Mouse (Mus musculus): Measurements from ENCODE around the gene Mfap5. TPM values are rescaled to one million over a fixed set of nuclear protein-coding genes. Genes with fewer than 3 reads are reported as not detected.

The Mfap5 gene
- total RNA-seq, 1 experiment = 8.7 TPM

DNA sequence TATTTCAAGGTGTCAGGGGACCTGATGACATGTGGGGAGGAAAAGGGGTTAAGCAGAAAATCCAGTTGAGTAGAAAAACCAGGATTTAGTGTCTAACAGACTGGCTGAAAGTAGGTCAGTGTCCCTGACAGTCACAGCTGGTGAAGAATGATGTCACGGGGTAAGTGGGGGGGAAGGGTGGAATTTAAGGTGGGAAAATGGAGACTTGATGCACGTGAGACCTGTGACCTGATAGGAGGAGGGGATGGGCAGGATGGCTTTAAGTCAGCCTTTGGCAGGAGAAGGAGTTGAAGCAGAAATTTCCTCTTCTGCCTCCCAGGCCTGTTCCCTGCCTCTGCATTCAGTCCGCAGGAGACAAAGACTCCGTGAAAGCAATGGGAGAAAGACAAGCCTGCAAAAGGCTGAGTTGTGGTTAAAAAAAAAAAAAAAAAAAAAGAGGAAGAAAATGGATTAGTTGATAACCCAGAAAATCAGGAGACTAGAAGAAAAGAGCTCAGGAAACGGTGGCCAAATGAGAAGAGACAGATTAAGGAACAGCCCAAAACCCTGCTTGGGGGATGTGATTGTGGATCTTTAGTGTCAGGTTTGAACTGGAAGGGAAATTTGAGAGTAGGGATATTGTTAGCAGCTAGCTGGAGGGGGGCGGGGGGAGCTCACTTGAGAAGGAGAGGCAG lies 11.7 kb upstream of the Mfap5 start:
- Histone ChIP-seq H3K36me3 (ENCODE audit: control insufficient read depth, insufficient read depth, low read length, poor library complexity, severe bottlenecking) (no peaks in the 10 kb centered on the region), H3K4me1 (ENCODE audit: control insufficient read depth in 2 of 2, insufficient read depth in 2 of 2, low read length in 2 of 2, poor library complexity in 1 of 2) (peaks cover 12 to 19% of the 10 kb centered on the region in 2 experiments), H3K9me3 (ENCODE audit: control insufficient read depth, insufficient read depth, low read depth, low read length) (no peaks in the 10 kb centered on the region), H3K27ac (ENCODE audit: insufficient read depth, low read depth, low read length, poor library complexity, severe bottlenecking) (no peak overlapping the region), H3K4me3 (ENCODE audit: insufficient read depth in 1 of 2, low read depth in 1 of 2, low read length in 2 of 2, poor library complexity in 1 of 2, severe bottlenecking in 1 of 2) (no peak overlapping the region), H3K9ac (ENCODE audit: insufficient read depth, low read depth, low read length, poor library complexity, severe bottlenecking) (no peak overlapping the region)
- DNase-seq (ENCODE audit: low read depth, low spot score) = no peak
- in situ Hi-C loops (cut with MboI; ENCODE audit: low sequenced_read_pairs in 2 of 2, unreplicated experiment in 2 of 2) = loop anchor here in 1 of 2 experiments (25.0 kb wide), 1 partner anchor 93 kb away; no protein-coding TSS in a partner anchor
- TF ChIP-seq ZNF384 (IDR thresholded peaks at IDR 0.05; ENCODE audit: low read depth, low read length) (no peak), MAFK (IDR thresholded peaks at IDR 0.05; ENCODE audit: insufficient read depth, low read depth, low read length) (no peak), HCFC1 (IDR thresholded peaks at IDR 0.05; ENCODE audit: borderline replicate concordance, insufficient read depth, low read length) (no peak), CHD2 (IDR thresholded peaks at IDR 0.05; ENCODE audit: low read depth, low read length) (no peak), ZC3H11A (IDR thresholded peaks at IDR 0.05; ENCODE audit: borderline replicate concordance, low read depth, low read length) (no peak)

- H3K9ac ChIP-seq (ENCODE audit: insufficient read depth, low read depth, low read length, poor library complexity, severe bottlenecking) = no peak overlapping the region; the same call in 1 of the 2 replicates
- H3K27ac ChIP-seq (ENCODE audit: insufficient read depth, low read depth, low read length, poor library complexity, severe bottlenecking) = no peak overlapping the region
- in situ Hi-C loops (cut with MboI; ENCODE audit: low sequenced_read_pairs in 2 of 2, unreplicated experiment in 2 of 2) = loop anchor here in 1 of 2 experiments (25.0 kb wide), 1 partner anchor 92 kb away; no protein-coding TSS in a partner anchor
- peaks cover 12 to 19% of the 10 kb centered on the region in 2 experiments for H3K4me1 ChIP-seq (ENCODE audit: control insufficient read depth in 2 of 2, insufficient read depth in 2 of 2, low read length in 2 of 2, poor library complexity in 1 of 2)
- TF ChIP-seq MAFK (IDR thresholded peaks at IDR 0.05; ENCODE audit: insufficient read depth, low read depth, low read length) = no peak
- no peak for TF ChIP-seq ZNF384 (IDR thresholded peaks at IDR 0.05; ENCODE audit: low read depth, low read length)
- no peak for TF ChIP-seq CHD2 (IDR thresholded peaks at IDR 0.05; ENCODE audit: low read depth, low read length)
- TF ChIP-seq HCFC1 (IDR thresholded peaks at IDR 0.05; ENCODE audit: borderline replicate concordance, insufficient read depth, low read length) = no peak
- no peak for TF ChIP-seq ZC3H11A (IDR thresholded peaks at IDR 0.05; ENCODE audit: borderline replicate concordance, low read depth, low read length)
- peak overlapping the region in 1 of 2 experiments; percentile 15; a peak in 1 of 4 replicates for H3K4me3 ChIP-seq (ENCODE audit: insufficient read depth in 1 of 2, low read depth in 1 of 2, low read length in 2 of 2, poor library complexity in 1 of 2, severe bottlenecking in 1 of 2)
- DNase-seq (ENCODE audit: low read depth, low spot score) = no peak
- H3K9me3 ChIP-seq (ENCODE audit: control insufficient read depth, insufficient read depth, low read depth, low read length) = no peaks in the 10 kb centered on the region
- no peaks in the 10 kb centered on the region for H3K36me3 ChIP-seq (ENCODE audit: control insufficient read depth, insufficient read depth, low read length, poor library complexity, severe bottlenecking)
Measured at GRCm38 (mm10) chr6:122495082-122495881, 10.4 kb upstream of the Mfap5 start.

GRCm38 (mm10) chr6:122496501-122496900 lies 9.1 kb upstream of the Mfap5 start:
- Histone ChIP-seq H3K9me3 (ENCODE audit: control insufficient read depth, insufficient read depth, low read depth, low read length) (no peaks in the 10 kb centered on the region), H3K4me3 (ENCODE audit: insufficient read depth in 1 of 2, low read depth in 1 of 2, low read length in 2 of 2, poor library complexity in 1 of 2, severe bottlenecking in 1 of 2) (no peak overlapping the region), H3K9ac (ENCODE audit: insufficient read depth, low read depth, low read length, poor library complexity, severe bottlenecking) (no peak overlapping the region), H3K4me1 (ENCODE audit: control insufficient read depth in 2 of 2, insufficient read depth in 2 of 2, low read length in 2 of 2, poor library complexity in 1 of 2) (peaks cover 8 to 13% of the 10 kb centered on the region in 2 experiments; a peak in 3 of 4 replicates), H3K36me3 (ENCODE audit: control insufficient read depth, insufficient read depth, low read length, poor library complexity, severe bottlenecking) (no peaks in the 10 kb centered on the region), H3K27ac (ENCODE audit: insufficient read depth, low read depth, low read length, poor library complexity, severe bottlenecking) (no peak overlapping the region)
- TF ChIP-seq ZNF384 (IDR thresholded peaks at IDR 0.05; ENCODE audit: low read depth, low read length) (peak; percentile 94), CHD2 (IDR thresholded peaks at IDR 0.05; ENCODE audit: low read depth, low read length) (no peak)
- in situ Hi-C loops (cut with MboI; ENCODE audit: low sequenced_read_pairs in 2 of 2, unreplicated experiment in 2 of 2) = loop anchor here in 1 of 2 experiments (25.0 kb wide), 1 partner anchor 91 kb away; no protein-coding TSS in a partner anchor
- no peak for DNase-seq (ENCODE audit: low read depth, low spot score)

DNA sequence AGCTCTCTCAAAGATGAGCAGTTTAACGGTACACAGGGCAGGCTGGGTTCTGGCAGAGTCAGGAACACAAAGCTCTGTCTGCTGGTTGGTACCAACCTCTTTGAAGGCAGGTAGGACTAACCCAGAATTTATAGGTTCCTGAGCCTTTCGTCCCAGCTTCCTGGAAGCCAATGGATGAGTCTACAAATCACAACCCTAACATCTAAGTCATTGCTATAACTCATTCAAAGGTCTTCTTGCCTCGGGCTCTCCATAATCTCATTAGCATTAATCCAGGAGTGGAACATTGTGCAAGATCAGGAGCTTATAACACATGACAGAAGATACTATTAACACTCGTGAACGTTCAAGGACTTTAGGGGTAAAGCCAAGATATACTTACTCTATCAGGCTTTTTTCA lies 7.0 kb upstream of the Mfap5 start, which contains the start of gene Rimklb:
Rimklb (minus strand) TSS at position 101 of the 400 bp plus-strand sequence.
- TF ChIP-seq ZNF384 (IDR thresholded peaks at IDR 0.05; ENCODE audit: low read depth, low read length) (no peak), MAFK (IDR thresholded peaks at IDR 0.05; ENCODE audit: insufficient read depth, low read depth, low read length) (no peak), ZC3H11A (IDR thresholded peaks at IDR 0.05; ENCODE audit: borderline replicate concordance, low read depth, low read length) (no peak), CHD2 (IDR thresholded peaks at IDR 0.05; ENCODE audit: low read depth, low read length) (no peak)
- in situ Hi-C loops (cut with MboI; ENCODE audit: low sequenced_read_pairs in 2 of 2, unreplicated experiment in 2 of 2) = loop anchor here in 1 of 2 experiments (25.0 kb wide), 1 partner anchor 89 kb away; no protein-coding TSS in a partner anchor
- no peaks in the 10 kb centered on the region for H3K9me3 ChIP-seq (ENCODE audit: control insufficient read depth, insufficient read depth, low read depth, low read length)
- no peak within 1 kb of the TSS for H3K4me3 ChIP-seq (ENCODE audit: insufficient read depth in 1 of 2, low read depth in 1 of 2, low read length in 2 of 2, poor library complexity in 1 of 2, severe bottlenecking in 1 of 2)
- DNase-seq (ENCODE audit: low read depth, low spot score) = no peak
- no peak within 1 kb of the TSS for H3K9ac ChIP-seq (ENCODE audit: insufficient read depth, low read depth, low read length, poor library complexity, severe bottlenecking)
- no peak within 1 kb of the TSS for H3K27ac ChIP-seq (ENCODE audit: insufficient read depth, low read depth, low read length, poor library complexity, severe bottlenecking)
- no peaks in the 10 kb centered on the region for H3K36me3 ChIP-seq (ENCODE audit: control insufficient read depth, insufficient read depth, low read length, poor library complexity, severe bottlenecking)
- peaks cover 7 to 9% of the 10 kb centered on the region in 2 experiments; a peak in 3 of 4 replicates for H3K4me1 ChIP-seq (ENCODE audit: control insufficient read depth in 2 of 2, insufficient read depth in 2 of 2, low read length in 2 of 2, poor library complexity in 1 of 2)
